Mouse (Mus musculus) cerebellum, postnatal 14 days (tissue): Measurements from ENCODE around the gene Rps16.

Experiments
- DNase-seq, 2 experiments: peaks; one replicate each; pipeline ENCODE4 v3.0.0; 2021; ENCODE audit warnings: mixed read lengths in 2 of 2

The Rps16 gene

DNA sequence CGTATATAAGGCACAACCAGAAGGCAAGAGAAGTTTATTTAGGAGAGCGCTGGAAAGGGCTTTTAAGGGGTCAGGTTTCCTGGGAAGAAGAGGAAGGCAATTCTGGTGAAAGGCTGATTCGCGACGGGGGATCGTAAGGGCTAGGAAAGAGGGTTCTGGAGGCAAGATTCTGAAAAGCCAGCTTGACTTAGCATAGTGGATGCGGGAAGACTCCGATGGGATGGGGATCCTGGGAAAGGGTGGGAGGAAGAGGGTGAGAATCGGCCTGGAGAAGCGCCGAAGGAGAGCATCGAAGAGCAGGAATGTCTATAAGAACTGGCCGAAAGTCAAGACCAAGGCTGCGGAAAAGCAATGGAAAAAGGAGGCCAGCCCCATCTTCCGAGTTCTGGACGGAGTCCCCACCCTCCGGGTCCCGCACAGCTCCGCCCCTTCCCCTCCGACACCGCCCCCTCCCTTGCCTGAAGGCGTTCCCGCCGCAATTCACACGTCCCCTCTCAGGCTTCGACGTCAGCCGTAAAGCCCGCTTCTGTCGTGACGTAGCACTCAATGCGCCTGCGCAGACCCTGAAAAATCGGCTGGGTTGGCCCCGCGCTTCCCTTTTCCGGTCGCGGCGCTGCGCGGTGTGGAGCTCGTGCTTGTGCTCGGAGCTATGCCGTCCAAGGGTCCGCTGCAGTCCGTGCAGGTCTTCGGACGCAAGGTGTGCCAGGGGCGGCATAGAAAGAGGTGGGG is at the start of gene Rps16:
Rps16 (plus strand) TSS at position 498 of the 729 bp plus-strand sequence.
- peak; percentile 99 for DNase-seq

GRCm38 (mm10) chr7:28301616-28302433 is 48.6 kb upstream of the Rps16 start, which contains the start of gene Dll3:
Dll3 (minus strand) TSS chr7:28302238.
- DNase-seq = peak; percentile 63 to 71

GRCm38 (mm10) chr7:28305641-28306040 is 44.8 kb upstream of the Rps16 start:
- peak; percentile 80 to 82 for DNase-seq

DNA sequence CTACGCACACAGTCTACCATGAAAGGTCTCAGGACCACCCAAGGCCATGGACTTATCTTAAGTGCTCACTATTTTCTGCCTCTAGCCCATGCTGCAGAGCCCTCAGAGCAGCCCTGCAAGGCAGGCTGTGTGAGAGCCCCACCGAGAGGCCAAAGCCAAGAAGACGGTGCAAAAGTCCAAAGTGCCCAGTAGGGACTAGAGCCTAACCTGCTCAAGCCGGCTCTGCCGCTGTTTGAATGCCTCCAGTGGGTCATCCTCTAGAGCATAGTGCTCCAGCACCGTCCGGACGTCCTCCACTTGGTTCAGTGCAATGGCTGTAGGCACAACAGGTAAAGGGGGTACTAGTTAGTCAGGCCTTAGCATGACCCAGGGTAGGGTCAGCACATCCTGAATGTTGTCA is 44.2 kb upstream of the Rps16 start:
- no peak for DNase-seq

- DNase-seq = peak; percentile 55 to 56
Measured at GRCm38 (mm10) chr7:28309737-28310136, 40.7 kb upstream of the Rps16 start.

GRCm38 (mm10) chr7:28311151-28311925 is 39.1 kb upstream of the Rps16 start:
- peak in 1 of 2 experiments; percentile 63 for DNase-seq

GRCm38 (mm10) chr7:28311926-28312543 is 38.4 kb upstream of the Rps16 start, which contains the start of gene Timm50:
Timm50 (minus strand) TSS chr7:28312072.
- peak; percentile 99 for DNase-seq

DNA sequence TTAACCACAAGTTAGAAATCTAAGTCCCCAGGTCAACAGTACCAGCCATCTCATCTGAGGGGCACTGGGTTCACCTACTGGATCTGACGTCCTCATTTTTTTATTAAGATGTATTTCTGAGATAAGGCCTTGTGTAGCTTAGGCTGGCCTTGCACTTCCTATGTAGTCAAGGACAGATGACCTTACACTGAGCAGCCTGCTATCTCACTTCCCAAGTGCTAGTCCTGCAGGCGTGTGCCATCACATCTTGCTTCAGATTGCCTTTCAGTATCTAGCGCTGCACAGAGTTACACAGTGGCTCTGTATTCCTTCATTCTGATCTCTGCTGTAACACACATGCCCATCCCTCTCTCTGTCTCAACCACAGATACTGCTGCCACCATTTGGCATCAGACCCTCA is 32.4 kb upstream of the Rps16 start:
- no peak for DNase-seq

DNA sequence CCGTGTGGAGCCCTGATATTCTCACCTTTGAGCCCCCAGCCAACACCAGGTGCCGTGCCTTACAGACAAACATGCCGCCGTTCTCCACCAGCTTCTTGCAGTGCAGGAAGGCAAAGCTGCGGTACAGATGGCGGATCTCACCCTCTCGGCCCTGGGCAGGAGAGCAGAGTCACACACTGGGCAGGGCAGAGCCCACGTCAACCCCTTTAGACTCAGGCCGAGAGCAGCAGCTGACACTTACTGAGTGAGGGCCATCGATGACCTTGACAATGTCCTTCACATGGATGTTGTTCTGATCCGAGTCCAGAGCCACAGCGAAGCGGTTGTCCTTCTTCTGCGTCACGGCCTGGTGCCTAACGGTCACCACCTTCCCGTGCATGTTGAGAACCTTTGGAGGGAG is 31.7 kb upstream of the Rps16 start:
- no peak for DNase-seq

DNA sequence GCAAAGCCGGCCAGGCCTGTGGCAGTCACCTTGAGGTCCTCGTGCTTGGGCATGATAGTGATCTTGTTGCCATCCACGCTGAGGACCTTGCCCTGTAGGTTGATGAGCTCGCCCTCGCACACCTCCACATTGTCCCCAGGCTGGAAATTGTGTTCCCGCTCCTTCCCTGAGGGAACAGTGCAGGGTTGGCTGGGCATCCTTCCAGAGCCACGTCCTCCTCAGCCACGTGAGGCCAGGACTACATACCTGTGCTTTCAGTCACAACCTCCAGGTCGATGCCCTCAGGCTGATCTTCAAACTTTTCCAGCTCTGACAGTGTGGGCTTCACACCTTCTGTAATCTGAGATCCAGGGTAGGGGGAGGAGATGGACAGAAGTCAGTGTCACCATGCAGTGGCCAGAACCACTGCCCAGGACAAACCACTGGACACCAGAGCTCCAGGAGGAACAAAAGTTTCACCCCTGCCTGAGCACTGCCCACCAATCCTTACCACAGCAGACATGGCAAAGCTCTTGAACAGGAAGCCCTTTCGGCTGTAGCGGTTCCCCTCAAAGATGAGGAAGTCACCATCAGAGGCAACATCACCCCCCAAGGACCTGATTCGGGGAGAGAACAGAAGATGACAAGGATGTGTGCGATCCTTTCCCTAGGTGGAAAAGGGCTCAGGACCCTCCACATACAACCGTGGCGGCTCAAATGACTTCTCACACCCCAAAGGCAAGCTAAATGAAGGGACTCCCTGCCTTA is 28.3 kb upstream of the Rps16 start:
- no peak for DNase-seq

DNA sequence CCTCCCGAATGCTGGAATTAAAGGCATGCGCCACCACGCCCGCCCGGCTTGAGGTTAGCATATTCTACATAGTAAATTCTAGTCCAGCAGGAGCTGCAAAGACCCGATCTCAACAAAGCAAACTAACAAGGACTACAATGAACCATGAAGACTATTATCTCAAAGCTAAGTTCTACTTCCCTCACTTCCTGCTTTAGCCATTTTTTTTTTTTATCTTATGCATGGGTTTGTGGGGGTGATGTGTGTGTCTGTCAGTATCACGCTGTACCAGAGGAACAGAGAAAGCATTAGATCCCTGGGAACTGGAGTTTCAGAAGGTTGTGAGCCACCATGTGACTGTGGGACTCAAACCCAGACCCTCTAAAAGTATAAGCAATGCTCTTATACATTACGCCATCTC is 25.2 kb upstream of the Rps16 start:
- no peak for DNase-seq

DNA sequence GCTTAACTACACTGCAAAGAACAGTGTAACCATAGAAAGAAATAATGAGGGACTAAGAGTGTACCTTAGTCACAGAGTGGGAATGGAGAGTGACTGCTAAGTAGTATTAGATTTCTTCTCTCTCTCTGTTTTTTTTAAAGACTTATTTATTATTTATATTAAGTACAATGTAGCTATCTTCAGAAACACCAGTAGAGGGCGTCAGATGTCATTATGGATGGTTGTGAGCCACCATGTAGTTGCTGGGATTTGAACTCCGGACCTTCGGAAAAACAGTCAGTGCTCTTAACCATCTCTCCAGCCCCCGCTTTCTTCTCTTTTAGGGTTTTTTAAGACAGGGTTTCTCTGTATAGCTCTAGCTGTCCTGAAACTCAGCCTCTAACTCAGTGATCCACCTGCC is 24.0 kb upstream of the Rps16 start:
- no peak for DNase-seq

GRCm38 (mm10) chr7:28328260-28328659 is 22.2 kb upstream of the Rps16 start:
- DNase-seq = no peak

- DNase-seq = no peak
Measured at GRCm38 (mm10) chr7:28334534-28334933, 15.9 kb upstream of the Rps16 start.

DNA sequence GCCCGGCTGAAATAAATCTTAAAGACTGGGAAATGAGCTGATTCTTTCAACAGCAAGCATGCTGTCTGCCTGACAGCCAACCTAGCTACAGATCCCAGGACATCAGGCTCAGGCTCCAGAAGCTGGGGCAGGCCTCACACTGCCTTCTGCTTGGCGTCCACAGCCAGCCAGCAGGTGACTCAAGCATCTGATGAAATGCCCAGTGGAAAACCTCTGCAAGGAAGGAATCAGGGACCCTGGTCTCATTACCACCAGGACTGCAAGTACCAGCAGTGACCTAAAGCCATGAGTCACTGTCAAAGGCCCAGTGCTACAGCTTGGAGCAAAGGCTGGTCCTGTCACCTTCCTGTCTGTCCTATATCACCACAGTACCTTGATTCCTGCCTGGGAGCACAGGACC is 15.0 kb upstream of the Rps16 start:
- no peak for DNase-seq

- peak; percentile 96 to 97 for DNase-seq
Measured at GRCm38 (mm10) chr7:28338108-28338998, 12.1 kb upstream of the Rps16 start, which contains the start of gene Supt5. Supt5 (minus strand) TSS chr7:28338746.

DNA sequence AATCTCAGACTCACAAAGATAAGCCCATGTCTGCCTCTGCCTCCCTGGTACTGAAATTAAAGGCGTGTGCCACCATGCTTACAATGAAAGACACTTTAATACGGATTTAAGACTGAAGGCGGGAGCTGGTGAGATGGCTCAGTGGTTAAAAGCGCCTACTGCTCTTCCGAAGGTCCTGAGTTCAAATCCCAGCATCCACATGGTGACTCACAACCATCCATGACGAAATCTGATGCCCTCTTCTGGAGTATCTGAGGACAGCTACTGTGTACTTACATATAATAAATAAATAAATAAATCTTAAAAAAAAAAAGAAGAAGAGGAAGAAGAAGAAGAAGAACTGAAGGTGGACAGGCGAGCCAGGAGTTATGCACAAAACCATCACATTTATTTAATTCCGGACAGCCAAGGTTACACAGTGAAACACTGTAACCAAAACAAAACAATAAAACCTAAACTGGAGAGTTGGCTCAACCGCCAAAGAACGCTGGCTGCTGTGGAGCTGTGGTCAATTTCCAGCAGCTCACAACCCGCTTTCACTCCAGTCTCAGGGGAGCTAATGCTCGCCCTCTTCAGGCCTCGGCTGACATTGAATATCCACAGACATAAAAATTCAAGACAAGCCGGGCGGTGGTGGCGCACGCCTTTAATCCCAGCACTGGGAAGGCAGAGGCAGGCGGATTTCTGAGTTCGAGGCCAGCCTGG is 11.1 kb upstream of the Rps16 start:
- peak; percentile 47 to 55 for DNase-seq

GRCm38 (mm10) chr7:28341381-28341780 is 9.1 kb upstream of the Rps16 start:
- no peak for DNase-seq

DNA sequence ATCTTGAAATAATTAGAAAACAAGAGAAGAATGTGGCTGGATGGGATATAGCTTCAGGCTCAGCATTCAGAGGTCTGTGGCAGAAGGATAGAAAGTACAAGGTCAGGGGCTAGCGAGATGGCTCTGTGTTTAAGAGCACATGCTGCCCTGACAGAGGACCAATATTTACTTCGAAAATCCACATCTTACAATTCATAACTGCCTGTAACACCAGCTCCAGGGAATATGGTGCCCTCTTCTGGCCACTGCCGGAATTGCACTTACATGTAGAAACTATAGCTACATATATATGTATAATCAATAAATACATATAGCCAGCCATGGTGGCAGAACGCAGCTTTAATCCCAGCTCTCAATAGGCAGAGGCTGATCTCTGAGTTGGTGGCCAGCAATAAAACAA is 5.8 kb upstream of the Rps16 start:
- peak; percentile 80 to 84 for DNase-seq

DNA sequence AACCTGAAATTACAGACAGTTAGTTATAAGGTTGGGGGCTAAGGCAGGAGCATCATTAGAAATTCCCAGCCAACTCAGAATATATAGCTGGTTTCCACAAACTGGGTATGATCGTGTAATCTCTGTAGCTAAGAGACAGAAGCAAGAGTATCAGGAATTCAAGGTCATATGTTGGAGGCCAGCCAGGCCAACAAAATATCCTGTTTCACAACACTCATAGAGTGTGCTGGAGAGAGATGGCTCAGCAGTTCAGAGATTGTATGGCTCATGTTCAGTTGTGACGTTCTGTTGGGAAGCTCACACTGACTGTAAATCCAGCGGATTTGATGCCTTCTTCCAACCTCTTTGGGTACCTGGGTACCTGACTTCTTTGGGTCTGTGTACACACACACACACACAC is 2.7 kb upstream of the Rps16 start:
- DNase-seq = no peak
